Mouse (Mus musculus) liver, adult 2 months (tissue): ENCODE results near the gene Ufc1. TPM values are rescaled to one million over a fixed set of nuclear protein-coding genes. Genes with fewer than 3 reads are reported as not detected.
"Not testable (repeated sequence)": the region's sequence is repeated elsewhere in the genome, so short reads cannot be mapped to it uniquely, and the experiment has no call there.

Source experiments
- DNase-seq: peaks from one replicate; pipeline ENCODE4 v3.0.0-alpha.2; 2011; ENCODE audit warnings: low read depth, low spot score; ENCODE audit errors: extremely low read depth
- H3K27ac ChIP-seq: fragments of 200-500 bp; replicated peaks from 2 replicates; pipeline ENCODE4 v1.5.1; 2012; ENCODE audit warnings: low read depth, mild to moderate bottlenecking, control low read depth, inconsistent platforms, low read length; ENCODE audit not compliant: insufficient read depth
- H3K27me3 ChIP-seq: fragments of 200-500 bp; 2 replicates; pipeline ENCODE4 v1.6.1; 2012; ENCODE audit warnings: mild to moderate bottlenecking, moderate library complexity, low read length, inconsistent platforms; ENCODE audit not compliant: control insufficient read depth, insufficient read depth
- H3K36me3 ChIP-seq: fragments of 200-500 bp; 2 replicates; pipeline ENCODE4 v1.6.1; 2012; ENCODE audit warnings: low read length, inconsistent platforms; ENCODE audit not compliant: control insufficient read depth, insufficient read depth
- H3K4me1 ChIP-seq: fragments of 200-500 bp; 2 replicates; pipeline ENCODE4 v1.6.1; 2011; ENCODE audit warnings: low read length; ENCODE audit not compliant: control insufficient read depth, insufficient read depth
- H3K4me3 ChIP-seq: fragments of 200-500 bp; 2 replicates; pipeline ENCODE4 v1.5.1; 2011; ENCODE audit warnings: low read depth, mild to moderate bottlenecking, control low read depth, low read length, moderate library complexity; ENCODE audit not compliant: insufficient read depth
- H3K79me2 ChIP-seq: fragments of 200-500 bp; 2 replicates; pipeline ENCODE4 v1.6.1; 2012; ENCODE audit warnings: inconsistent platforms, mild to moderate bottlenecking, low read length, moderate library complexity; ENCODE audit not compliant: control insufficient read depth, insufficient read depth
- H3K9ac ChIP-seq: fragments of 200-500 bp; 2 replicates; pipeline ENCODE4 v1.6.1; 2012; ENCODE audit warnings: low read depth, mild to moderate bottlenecking, control low read depth, inconsistent platforms, low read length
- CTCF ChIP-seq: fragments of 200-500 bp; IDR thresholded peaks from 2 replicates; pipeline ENCODE4 v1.5.1; 2011; ENCODE audit warnings: low read depth, low read length, control low read depth
- POLR2A ChIP-seq: fragments of 200-500 bp; IDR thresholded peaks from 2 replicates; pipeline ENCODE4 v1.6.1; 2011; ENCODE audit warnings: low read length, control low read depth; ENCODE audit not compliant: insufficient read depth; ENCODE audit errors: extremely low read depth
- WGBS: fragments of 180-500 bp; shearing (Covaris S2); methylation state at CpG from one replicate; pipeline ENCODE4 v1.1.7; 2018; 5-methylcytosine and 5-hydroxymethylcytosine counted together
- polyA plus RNA-seq: library from polyadenylated mRNA; depleted of rRNA; stranded (reverse); fragments of >200 nt; gene quantifications from 2 replicates; pipeline ENCODE4 v1.2.3, GENCODE M21; 2012
- total RNA-seq: library from RNA; depleted of rRNA; stranded (reverse); fragments of >200 nt; gene quantifications from 2 replicates; pipeline ENCODE4 v1.2.3, GENCODE M21; 2014

Gene Ufc1
- total and polyA plus RNA-seq, 2 experiments: 30.3 to 103 TPM

- H3K27me3 ChIP-seq: no peaks in the 10 kb centered on the region
- peaks cover 10% of the 10 kb centered on the region for H3K4me1 ChIP-seq
- TF ChIP-seq POLR2A (no peak), CTCF (no peak)
- H3K4me3 ChIP-seq: peak overlapping the region; percentile 27; the same call in 1 of the 2 replicates
- peaks cover 9% of the 10 kb centered on the region for H3K36me3 ChIP-seq
- DNase-seq: no peak
- H3K9ac ChIP-seq: peak overlapping the region; percentile 65
- WGBS: 18% methylated on average over 13 of the region's 13 CpGs
- peak overlapping the region; percentile 72 for H3K27ac ChIP-seq
- peaks cover 9% of the 10 kb centered on the region; the same call in 1 of the 2 replicates for H3K79me2 ChIP-seq
These were observed 47.4 kb downstream of the Ufc1 start for GRCm38 (mm10) chr1:171247453-171247841.

- peaks cover 12% of the 10 kb centered on the region for H3K36me3 ChIP-seq
- H3K4me3 ChIP-seq: peak overlapping the region; percentile 77
- H3K79me2 ChIP-seq: peaks cover 9% of the 10 kb centered on the region; the same call in 1 of the 2 replicates
- TF ChIP-seq POLR2A (peak; percentile 75), CTCF (peak; percentile 88)
- H3K4me1 ChIP-seq: peaks cover 10% of the 10 kb centered on the region
- H3K27me3 ChIP-seq: no peaks in the 10 kb centered on the region
- WGBS: under 1% methylated on average over 41 of the region's 41 CpGs
- peak overlapping the region; percentile 83 for H3K27ac ChIP-seq
- peak; percentile 98 for DNase-seq
- peak overlapping the region; percentile 89 for H3K9ac ChIP-seq
These were observed 47.9 kb downstream of the Ufc1 start for GRCm38 (mm10) chr1:171246709-171247452.

- H3K27me3 ChIP-seq: no peaks in the 10 kb centered on the region
- H3K9ac ChIP-seq: no peak overlapping the region
- DNase-seq: no peak
- peaks cover 20% of the 10 kb centered on the region for H3K36me3 ChIP-seq
- TF ChIP-seq CTCF (no peak), POLR2A (no peak)
- no peak overlapping the region for H3K4me3 ChIP-seq
- WGBS: 96% methylated on average over 8 of the region's 8 CpGs
- no peak overlapping the region for H3K27ac ChIP-seq
- peaks cover 9% of the 10 kb centered on the region; the same call in 1 of the 2 replicates for H3K79me2 ChIP-seq
- H3K4me1 ChIP-seq: peaks cover 14% of the 10 kb centered on the region
These were observed 49.5 kb downstream of the Ufc1 start for GRCm38 (mm10) chr1:171245353-171245752.

- H3K79me2 ChIP-seq, H3K9ac ChIP-seq, H3K4me1 ChIP-seq, H3K4me3 ChIP-seq, H3K27me3 ChIP-seq: not testable (repeated sequence)
- DNase-seq: peak; percentile 49
- WGBS: 65% methylated on average over 12 of the region's 12 CpGs
- H3K27ac ChIP-seq: peak overlapping the region; percentile 10; the same call in 1 of the 2 replicates
- peaks cover 38% of the 10 kb centered on the region for H3K36me3 ChIP-seq
These were observed 52.9 kb downstream of the Ufc1 start for GRCm38 (mm10) chr1:171241952-171242351.

GRCm38 (mm10) chr1:171240911-171241310 is 53.9 kb downstream of the Ufc1 start:
- Histone ChIP-seq H3K27ac (no peak overlapping the region), H3K36me3 (peaks cover 47% of the 10 kb centered on the region)
- DNase-seq: no peak

More at GRCm38 (mm10) chr1:171240911-171241310, 53.9 kb downstream of the Ufc1 start:
- TF ChIP-seq CTCF (no peak), POLR2A (no peak)
- WGBS: 75% methylated on average over 10 of the region's 10 CpGs
- Histone ChIP-seq H3K79me2 (no peaks in the 10 kb centered on the region; the same call in 1 of the 2 replicates), H3K27me3 (no peaks in the 10 kb centered on the region), H3K4me3 (no peak overlapping the region), H3K4me1 (peaks cover 4% of the 10 kb centered on the region), H3K9ac (no peak overlapping the region)
